Mouse (Mus musculus): ENCODE data around the gene Adamts7.

Adamts7 gene

DNA sequence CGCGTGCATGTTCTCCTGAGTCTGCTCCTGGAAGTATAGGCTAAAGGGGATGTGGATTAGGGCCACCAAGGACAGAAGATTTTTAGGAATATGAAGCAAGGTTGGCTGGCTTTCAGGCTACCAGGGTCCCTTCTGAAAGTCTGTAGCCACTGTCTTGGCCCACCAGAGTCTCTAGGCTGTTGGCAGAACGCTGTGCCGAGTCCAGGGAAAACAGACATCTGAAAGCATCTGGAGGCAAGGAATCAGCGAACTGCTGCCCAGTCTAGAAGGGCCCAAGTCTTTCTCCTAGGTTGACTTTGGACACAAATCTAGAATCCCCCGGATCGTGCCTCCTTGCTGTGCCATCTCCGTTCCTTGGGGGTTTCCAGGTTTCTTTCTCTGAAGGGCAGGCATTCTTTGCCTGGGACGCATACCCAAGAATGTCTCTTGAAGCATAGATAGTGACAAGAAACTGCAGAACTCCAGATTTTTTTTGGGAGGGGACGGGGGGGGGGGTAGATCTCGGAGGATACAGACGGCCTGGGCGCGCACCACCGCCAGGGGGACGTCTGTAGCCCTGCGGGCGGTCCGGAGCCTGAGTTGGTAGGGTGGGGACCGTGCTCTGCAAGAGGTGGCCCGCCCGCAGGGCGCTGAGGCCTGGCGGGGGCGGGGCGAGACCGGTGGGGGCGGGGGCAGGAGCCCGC is 485 bp upstream of the Adamts7 start:
- peak; percentile 22 to 37 for DNase-seq

DNA sequence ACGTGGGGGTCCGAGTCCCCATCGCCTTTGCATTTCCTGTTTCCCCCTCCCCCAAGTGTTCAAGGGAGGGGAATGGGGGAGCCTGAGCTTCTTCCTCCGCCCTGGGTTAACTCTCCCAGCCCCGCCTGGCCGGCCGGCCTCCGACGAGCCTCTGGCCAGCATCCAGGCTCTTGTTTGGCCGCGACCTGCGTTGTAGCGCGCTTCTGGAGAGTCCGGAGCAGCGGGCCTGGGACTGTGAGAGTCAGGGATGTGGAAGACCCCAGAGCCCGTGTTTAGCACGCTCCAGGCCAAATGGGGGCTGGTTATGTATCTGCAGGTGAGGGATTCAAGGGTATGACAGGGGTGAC is 853 bp downstream of the Adamts7 start:
- no peak for DNase-seq

DNA sequence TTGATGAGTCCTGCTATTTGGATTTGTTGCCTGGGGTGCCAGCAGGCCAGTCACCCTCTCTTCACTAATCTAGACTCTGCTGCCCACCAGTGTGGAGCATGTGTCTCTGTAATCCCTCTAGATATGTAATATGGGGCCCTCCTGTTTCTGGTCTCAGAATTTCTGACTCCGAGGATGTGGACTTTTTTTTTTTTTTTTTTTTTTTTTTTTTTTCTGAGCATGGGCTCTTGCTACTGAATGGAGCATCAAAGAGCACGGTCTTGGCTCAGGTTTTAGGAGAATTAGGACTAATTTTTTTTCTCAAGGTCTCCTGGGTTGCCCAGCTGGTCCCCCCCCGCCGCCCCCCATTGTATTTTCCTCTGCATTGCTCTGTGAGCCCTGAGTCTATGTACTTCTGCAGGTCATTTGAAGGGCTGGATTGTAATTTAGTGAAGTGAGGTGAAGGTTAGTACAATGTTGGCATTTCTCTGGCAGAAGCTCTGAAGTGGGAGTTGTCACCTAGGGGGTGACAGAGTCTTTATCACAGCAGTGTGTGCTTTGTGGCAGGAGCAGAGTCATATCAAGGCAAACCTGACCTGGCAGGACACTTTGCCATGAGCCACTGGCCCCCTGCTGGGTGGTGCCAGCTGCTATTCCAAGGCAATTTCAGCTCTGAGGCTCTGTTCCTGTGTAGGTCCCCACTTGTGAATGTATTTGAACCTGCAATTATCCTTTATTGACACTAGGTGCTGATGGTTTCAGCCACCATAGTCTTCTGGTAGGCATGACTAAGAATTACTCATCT is 2.0 kb downstream of the Adamts7 start:
- no peak for DNase-seq

DNA sequence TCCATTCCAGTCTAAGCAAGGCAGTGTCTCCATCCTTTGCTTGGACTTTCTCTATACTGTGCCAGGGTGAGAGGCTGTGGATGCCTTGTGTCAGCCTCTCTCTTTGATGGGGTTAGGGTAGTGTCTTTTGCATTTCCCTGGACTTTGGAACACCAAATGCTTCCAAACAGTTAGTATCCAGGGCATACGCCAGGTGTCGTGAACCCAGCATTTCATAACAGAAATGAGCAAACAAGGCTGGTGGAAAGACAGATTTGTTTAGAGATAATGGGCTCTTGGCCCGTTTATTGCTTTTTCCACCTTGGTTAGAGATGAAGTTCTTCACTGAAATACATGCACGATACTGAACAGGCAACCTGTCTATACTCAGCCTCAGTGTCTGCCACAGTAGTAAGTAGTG is 2.7 kb downstream of the Adamts7 start:
- DNase-seq: no peak

DNA sequence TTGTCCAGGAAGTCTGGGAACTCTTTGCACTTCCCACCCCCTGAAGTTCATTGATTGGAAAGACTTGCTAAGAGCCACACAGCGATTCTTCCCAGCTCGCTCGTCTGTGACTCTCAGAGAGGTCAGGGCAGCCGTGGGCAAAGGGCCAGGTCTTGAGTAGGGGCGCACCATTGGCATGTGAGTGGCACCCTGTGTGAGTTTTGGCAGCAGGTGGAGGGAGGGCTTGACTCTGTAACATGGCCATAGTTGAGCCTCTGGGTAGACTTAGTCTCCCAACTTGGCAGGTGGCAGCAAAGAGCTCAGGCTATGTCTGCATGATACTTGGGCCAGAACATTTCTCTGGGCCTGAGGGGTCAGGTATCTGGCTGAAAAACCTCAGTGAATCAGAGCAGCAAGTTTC is 3.7 kb downstream of the Adamts7 start:
- no peak for DNase-seq

DNA sequence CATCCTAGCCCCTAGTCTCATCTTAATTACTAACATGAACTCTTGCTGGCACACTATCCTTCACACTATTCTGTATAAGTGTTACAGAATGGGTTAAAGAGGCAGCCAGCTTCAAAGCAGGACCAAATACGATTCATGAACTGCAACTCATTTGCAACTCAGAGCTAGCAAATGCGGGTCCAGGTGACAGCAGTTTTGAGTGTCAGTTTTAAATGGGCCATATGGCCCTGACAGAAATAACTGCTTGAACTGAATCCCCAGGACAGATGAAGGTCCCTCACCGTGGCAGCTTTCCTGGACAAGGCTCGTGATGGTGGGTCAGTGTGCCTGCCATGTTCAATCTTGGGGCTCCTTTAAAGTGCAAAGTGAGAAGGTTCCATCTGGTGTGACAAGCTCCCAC is 7.1 kb downstream of the Adamts7 start:
- no peak for DNase-seq

DNA sequence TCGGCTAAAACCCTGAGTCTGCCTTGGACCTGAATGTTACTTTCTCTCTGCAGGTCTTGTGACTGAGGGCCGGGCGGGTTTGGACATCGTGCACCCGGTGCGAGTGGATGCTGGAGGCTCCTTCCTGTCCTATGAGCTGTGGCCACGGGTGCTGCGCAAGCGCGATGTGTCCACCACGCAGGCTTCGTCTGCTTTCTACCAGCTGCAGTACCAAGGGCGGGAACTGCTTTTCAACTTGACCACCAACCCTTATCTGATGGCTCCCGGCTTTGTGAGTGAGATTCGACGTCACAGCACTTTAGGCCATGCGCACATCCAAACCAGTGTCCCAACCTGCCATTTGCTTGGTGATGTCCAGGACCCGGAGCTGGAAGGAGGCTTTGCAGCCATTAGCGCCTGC is 8.6 kb downstream of the Adamts7 start:
- no peak for DNase-seq

DNA sequence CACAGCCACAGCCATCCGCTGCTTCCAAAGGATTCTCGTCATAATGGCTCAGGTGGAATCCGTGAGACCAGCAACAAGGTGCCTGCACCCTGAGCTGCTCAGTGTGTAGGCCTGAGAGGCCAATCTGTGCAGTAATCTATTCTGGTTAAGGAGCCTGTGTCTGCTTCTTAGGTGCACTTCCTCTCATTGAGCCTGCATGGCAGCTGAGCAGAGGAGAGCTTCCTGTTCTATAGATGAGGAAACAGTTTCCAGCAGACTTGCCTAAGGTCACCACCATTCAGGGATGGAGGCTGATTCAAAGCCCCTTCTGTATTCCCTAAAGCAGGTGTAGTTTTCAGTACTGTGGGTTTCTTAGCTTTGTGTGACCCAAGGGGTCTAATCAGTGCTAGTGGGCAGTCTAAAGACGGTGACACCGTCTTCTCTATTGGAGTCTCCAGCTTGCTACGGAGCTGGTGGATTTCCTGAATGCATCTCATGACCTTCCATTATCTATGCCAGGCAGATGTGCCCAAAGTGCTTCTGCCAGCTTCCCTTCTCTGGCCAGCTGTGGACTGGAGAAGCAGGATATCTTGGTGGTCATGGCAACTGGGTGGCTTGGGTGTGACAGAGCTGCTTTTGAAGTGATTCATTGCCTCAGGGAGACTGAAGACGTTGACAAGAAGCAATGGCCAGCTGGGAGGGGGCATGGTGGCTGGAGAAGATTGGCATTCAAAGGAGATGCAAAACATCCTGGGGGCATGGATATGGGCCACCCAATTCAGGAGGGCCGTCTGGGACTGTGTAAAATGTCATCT is 9.9 kb downstream of the Adamts7 start:
- DNase-seq: no peak

DNA sequence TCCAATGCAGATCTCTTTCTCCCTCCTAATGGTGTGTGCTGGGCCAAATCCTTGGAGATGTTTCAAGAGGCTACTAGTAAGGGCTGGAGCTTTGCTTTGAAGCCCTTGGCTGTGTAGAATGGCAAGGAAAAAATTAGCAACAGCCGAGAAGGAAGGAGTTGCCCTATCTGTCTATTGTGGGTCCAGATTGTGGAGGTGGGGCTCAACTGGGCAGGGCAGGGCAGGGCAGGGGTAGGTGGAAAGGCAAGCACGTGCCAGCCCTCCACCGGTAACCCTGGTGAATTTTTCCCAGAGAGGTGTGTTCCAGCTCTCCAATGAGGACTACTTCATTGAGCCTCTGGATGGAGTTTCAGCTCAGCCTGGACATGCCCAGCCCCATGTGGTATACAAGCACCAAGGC is 10.5 kb downstream of the Adamts7 start:
- no peak for DNase-seq

DNA sequence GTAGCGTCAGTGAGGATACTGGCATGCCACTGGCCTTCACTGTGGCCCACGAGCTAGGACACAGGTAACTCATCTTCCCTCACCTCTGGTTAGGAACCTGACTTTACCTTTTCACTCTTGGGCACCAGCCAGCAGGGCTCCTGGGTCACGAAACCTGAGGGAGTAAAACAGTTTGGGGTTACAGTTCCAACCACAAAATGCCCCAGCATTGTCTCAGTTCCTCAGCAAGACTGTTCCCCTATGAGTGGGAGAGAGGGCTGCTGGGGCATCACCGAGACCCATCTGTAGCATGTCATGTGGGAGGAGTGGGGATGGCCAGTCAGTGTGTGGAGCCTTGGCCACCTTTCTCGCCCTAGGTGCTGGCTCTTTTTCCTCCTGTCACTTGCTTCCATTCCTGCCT is 16.5 kb downstream of the Adamts7 start:
- no peak for DNase-seq

DNA sequence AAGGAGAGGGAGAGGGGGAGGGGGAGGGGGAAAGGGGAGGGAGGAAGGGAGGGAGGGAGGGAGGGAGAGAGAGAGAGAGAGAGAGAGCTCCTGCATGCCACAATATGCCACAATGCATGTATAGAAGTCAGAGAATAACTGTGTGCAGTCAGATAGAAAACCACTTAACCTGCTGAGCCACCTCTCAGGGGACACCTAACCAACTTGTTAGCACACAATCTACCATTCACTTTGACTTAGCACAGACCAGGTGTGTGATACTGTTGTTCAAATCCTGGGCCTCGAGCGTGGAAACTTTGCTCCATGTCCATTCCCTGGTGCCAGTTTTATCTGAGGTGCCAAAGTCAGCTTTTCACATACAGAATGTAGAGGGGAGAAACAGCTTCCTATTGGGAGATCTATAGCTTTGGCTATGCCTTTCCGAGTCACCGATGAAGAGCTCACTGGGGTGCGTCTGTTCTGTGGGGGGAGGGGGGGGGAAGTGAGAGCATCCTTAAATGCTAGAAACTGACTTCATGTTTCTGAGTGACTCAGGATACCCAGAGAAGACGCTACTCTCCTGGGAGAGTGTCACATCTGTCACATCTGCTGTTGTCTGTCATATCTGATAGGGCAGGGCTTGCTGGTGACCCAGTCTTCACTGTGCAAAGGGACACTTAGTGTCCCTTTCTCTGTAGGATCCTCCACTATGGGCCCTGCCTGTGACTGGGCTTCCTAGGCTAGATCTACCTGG is 19.0 kb downstream of the Adamts7 start:
- no peak for DNase-seq

DNA sequence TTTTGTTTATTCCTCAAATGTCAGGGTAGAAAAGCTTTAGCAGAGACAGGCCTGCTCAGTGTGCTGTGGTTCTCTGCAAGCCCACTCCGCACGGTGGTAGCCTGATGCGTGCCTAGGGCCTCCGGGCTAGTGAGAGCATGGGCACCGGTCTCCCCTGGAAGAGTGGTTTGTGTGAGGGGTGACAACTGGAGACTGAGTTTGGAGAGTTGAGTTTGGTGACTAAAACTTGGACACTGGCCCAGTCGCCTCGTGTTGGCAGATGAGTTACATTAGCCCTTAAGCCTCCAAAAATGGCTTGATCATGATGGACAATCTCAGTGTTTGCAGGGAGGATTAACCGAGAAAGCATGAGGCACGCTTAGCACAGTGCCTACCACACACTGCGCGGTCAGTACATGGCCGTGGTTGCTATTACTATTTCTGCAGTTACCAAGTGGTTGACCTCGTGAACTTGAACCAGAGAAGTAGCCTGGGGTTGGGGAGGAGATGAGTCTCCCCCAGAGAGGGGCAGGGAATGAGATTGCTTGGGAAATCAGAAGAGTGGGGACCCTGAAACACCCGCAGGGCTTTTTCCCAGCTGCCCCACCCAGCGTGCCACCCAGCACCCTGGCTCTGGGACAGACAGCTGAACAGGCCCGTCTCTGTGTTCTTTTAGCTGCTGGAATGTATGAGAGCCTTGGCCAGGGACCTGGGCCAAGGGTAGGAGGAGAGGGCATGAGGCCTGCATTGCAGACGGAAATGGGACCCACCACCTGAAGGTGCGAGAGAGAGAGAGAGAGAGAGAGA is 20.0 kb downstream of the Adamts7 start:
- DNase-seq: no peak

DNA sequence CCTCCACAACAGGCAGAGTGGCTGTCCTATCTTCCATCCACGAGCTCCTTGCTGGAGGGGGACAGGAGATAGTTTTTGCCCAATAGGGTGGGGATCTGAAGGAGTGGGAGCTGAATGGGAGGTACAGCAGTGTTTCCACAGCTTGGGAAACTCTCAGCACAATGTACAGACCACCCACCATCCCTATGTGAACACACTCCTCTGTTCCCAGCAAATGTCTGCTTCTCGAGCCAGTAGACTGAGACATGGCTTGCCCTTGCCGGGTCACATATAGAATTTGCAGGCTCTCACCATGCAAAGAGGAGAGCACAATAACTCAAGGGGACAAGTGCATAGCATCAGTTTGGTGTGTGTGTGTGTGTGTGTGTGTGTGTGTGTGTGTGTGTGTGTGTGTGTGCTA is 20.7 kb downstream of the Adamts7 start:
- DNase-seq: no peak

DNA sequence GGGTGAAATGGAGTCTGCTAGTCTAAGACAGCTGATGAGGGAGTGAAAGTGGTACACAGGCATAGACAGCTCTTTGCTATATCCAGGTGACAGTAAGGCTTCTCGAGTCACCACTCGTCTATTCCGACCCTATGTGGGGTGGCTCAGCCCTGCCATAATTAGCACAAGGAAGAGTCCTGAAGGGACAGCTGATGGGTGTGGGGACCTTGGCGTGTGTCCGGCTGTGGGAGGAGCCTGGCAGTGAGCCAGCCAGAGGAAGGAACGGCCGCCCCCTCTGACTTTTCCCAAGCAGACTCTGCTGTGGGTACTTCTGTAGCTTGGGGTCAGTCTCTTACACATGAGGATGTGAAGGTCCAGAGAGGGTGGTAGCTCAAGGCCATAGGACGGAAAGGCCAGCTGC is 21.2 kb downstream of the Adamts7 start:
- DNase-seq: no peak

DNA sequence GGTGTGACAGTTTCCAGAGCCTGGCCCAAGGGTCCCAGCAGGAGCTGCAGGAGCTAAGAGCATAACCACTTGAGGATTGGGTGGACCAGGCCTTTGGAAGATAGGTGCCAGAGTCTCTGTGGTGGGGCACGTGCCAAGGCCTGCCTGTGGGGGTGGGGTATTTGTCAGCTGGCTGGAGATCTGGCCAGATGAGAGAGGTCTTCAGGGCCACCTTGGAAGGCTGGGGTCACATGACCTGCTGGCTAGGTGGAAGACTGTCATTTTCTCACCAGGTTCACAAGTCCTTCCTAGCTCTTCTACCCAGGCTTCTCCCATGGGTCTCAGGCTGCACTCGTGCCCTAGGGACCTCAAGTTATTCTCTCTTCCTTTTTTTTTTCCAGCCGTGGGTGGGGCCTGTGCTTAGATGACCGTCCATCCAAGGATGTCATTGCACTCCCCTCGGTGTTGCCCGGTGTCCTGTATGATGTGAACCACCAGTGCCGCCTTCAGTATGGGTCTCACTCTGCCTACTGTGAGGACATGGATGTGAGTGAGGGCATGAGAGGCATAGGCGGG is 22.6 kb downstream of the Adamts7 start:
- no peak for DNase-seq

DNA sequence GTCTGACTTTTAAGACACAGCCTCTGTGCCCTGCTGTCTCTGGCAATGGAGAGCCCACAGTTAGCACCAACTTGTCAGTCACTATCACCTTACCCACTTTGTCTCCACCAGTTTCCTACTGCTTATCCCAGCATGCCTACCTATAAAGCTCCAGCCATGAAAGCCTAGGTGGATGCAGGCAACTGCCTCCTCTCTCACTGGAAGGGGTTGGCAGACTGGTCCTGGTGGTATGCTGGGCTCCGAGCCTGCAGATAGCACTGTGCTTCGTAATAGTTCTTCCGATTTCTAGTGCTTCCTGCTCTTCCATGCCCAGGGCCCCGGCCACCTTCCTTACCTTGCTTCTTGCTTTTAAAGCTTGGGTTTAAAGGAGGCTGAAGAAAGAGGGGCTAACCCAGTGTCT is 26.0 kb downstream of the Adamts7 start:
- DNase-seq: no peak

DNA sequence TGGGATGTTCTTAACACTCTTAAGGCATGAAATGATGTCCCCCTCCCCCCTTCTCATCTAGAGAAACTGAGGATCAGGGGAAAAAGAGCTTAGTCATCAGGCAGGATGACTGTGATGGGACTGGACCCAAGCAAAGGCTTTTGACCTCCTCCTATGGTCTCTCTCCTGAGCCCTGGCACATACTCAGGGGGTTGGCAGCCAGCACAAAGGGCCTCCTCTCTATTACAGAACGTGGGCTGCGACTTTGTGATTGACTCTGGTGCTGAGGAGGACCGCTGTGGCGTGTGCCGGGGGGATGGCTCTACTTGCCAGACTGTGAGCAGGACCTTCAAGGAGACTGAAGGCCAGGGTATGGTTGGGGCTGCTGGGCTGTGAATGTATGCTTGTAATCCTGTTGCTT is 26.5 kb downstream of the Adamts7 start:
- no peak for DNase-seq

DNA sequence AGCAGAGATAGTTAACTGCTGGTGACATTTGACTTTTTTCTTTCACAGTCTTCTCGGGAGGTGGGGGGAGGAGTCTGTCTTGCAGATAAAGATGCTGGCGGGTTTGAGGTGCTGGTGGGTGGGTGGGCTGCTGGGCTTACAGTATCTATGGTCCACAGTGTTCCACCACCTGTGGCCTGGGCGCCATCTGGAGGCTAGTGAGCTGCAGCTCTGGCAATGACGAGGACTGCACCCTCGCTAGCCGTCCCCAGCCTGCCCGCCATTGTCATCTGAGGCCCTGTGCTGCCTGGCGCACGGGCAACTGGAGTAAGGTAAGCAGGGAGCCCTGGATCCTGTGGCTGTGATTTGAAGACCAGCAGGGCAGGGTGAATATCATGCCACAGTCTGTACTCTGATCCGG is 32.1 kb downstream of the Adamts7 start:
- DNase-seq: no peak

DNA sequence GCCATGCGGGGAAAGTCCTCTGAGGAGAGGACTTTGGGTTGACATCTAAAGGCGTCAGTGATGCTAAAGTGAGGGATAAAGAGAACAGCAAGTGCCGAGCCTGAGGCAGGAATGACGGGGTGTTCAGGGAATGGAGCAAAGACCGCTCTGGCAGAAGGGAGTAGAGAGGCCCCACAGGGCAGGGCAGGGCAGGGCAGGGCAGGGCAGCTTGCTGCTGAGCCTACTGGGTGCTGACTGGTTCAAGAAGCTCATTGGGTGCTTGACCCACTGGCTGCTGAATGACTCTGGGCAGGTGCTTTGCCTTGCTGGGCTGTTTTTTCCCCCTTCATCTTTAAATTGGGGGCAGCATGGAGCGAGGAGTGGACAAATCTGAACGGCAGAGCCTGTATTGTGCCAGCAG is 33.4 kb downstream of the Adamts7 start:
- DNase-seq: no peak

DNA sequence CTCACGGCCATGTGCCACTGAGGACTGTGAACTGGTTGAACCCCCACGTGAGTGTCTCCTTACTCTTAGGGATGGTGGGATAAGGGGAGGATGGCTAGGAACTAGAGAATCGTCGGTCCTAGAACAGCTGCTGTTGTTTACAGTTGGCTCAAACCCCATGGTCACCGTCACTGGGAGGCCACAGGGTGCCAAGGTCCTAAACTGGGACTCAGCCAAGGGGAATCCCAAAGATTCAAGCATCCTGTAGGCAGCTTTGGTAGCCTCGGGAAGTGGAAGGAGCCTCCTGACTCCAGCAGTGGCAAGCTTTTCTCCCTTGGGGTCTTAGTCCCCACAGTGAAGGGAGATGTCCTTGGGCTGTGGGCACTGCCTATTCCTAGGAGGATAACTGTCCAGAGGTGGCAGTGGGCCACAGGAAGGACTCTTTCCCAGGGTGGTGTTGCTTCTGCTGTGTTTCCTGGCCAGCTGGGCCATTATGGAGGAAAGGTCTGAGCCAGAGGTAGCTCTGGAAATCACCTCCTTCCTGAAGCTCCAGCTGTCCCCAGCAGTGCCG is 34.3 kb downstream of the Adamts7 start:
- no peak for DNase-seq

DNA sequence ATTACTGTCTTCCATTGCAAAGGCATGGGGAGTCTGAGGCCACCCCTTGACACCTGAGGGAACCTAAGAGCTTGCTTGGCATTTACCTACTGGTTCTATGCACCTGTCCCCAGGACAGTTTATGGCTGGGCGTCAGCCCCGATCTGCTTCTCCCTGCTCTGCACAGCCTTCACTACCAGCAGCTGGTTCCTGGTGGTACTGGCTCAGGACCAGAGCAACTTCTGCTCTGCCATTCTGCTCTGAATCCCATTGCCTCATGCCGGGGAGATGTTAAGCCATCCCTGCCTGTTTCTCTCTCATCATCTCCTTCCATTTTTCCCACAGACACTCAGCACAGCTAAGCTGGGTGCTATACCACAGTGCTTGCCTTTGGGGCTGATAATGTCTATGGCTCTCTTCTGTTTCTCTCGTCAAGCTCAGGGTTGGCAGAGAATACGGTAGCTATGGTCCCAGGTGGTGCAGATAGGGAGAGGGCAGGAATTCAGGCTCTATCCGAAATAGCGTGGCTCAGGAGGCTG is 35.1 kb downstream of the Adamts7 start:
- DNase-seq: no peak
